Mouse (Mus musculus): ENCODE measurements around the gene H2-M10.3. TPM values are rescaled to one million over a fixed set of nuclear protein-coding genes. Genes with fewer than 3 reads are reported as not detected.
A peak's percentile ranks its signal among the peaks of the same experiment; 100 is the strongest.
"Not testable (repeated sequence)": the region's sequence is repeated elsewhere in the genome, so short reads cannot be mapped to it uniquely, and the experiment has no call there.

The H2-M10.3 gene
- polyA plus RNA-seq (2012; rRNA removed) = not detected in 2 replicates

- DNase-seq (ENCODE audit: low spot score) = not testable (repeated sequence)
Measured at GRCm38 (mm10) chr17:36368317-36368716, at the start of gene H2-M10.3. Gene H2-M10.3, minus strand, starts transcription at chr17:36368417.

- DNase-seq (ENCODE audit: low spot score) = no peak
Measured at GRCm38 (mm10) chr17:36417416-36417815, 49.2 kb upstream of the H2-M10.3 start.

- DNase-seq (ENCODE audit: low spot score) = no peak
Measured at GRCm38 (mm10) chr17:36415407-36415806, 47.2 kb upstream of the H2-M10.3 start.

- no peak for DNase-seq (ENCODE audit: low spot score)
Measured at GRCm38 (mm10) chr17:36414361-36414760, 46.1 kb upstream of the H2-M10.3 start.

- no peak for DNase-seq (ENCODE audit: low spot score)
Measured at GRCm38 (mm10) chr17:36389907-36390306, 21.7 kb upstream of the H2-M10.3 start.

GRCm38 (mm10) chr17:36362404-36362803 is 5.8 kb downstream of the H2-M10.3 start:
- DNase-seq (ENCODE audit: low spot score) = not testable (repeated sequence)

- not testable (repeated sequence) for DNase-seq (ENCODE audit: low spot score)
Measured at GRCm38 (mm10) chr17:36357512-36357911, 10.7 kb downstream of the H2-M10.3 start.

- no peak for DNase-seq (ENCODE audit: low spot score)
Measured at GRCm38 (mm10) chr17:36355763-36356162, 12.5 kb downstream of the H2-M10.3 start.

GRCm38 (mm10) chr17:36355343-36355742 is 12.9 kb downstream of the H2-M10.3 start:
- not testable (repeated sequence) for DNase-seq (ENCODE audit: low spot score)

GRCm38 (mm10) chr17:36326055-36326454 is 42.2 kb downstream of the H2-M10.3 start, which contains the start of gene H2-M10.1:
Gene H2-M10.1, minus strand, starts transcription at chr17:36326155.
- DNase-seq (ENCODE audit: low spot score) = no peak

GRCm38 (mm10) chr17:36315689-36316253 is 52.4 kb downstream of the H2-M10.3 start:
- no peak for DNase-seq (ENCODE audit: low spot score)

GRCm38 (mm10) chr17:36315041-36315688 is 53.1 kb downstream of the H2-M10.3 start:
- DNase-seq (ENCODE audit: low spot score) = peak; percentile 22

Other genes with a start within 250 kb of the H2-M10.3 start
- gene Gm19684, start 246.7 kb downstream of the H2-M10.3 start, polyA plus RNA-seq (2012; rRNA removed) = 0.12 and 0.13 TPM in 2 replicates
- not detected in 2 replicates for gene Gm7030, start 239.0 kb downstream of the H2-M10.3 start, polyA plus RNA-seq (2012; rRNA removed)
- 0.04 TPM in 1 of 2 replicates, not detected in the other for gene Gm8909, start 199.9 kb downstream of the H2-M10.3 start, polyA plus RNA-seq (2012; rRNA removed)
- 0.03 TPM in 1 of 2 replicates, not detected in the other for gene H2-T3, start 178.1 kb downstream of the H2-M10.3 start, polyA plus RNA-seq (2012; rRNA removed)
- 59.0 and 76.1 TPM in 2 replicates for gene Rpp21, start 110.3 kb downstream of the H2-M10.3 start, polyA plus RNA-seq (2012; rRNA removed)
- gene Trim39, start 96.2 kb downstream of the H2-M10.3 start, polyA plus RNA-seq (2012; rRNA removed) = 23.9 and 26.8 TPM in 2 replicates
- not detected in 2 replicates for gene H2-M10.2, start 81.9 kb downstream of the H2-M10.3 start, polyA plus RNA-seq (2012; rRNA removed)
- gene H2-M10.1, start 42.3 kb downstream of the H2-M10.3 start, polyA plus RNA-seq (2012; rRNA removed) = not detected in 2 replicates
- gene H2-M10.4, start 93.9 kb upstream of the H2-M10.3 start, polyA plus RNA-seq (2012; rRNA removed) = not detected in 2 replicates
- not detected in 2 replicates for gene H2-M11, start 178.7 kb upstream of the H2-M10.3 start, polyA plus RNA-seq (2012; rRNA removed)